Mouse (Mus musculus): Measurements from ENCODE around the gene Mlh3. TPM values are rescaled to one million over a fixed set of nuclear protein-coding genes. Genes with fewer than 3 reads are reported as not detected.

Gene Mlh3
- total and polyA plus RNA-seq, 3 experiments, result 7.8 to 9.8 (median 8.3) TPM

DNA sequence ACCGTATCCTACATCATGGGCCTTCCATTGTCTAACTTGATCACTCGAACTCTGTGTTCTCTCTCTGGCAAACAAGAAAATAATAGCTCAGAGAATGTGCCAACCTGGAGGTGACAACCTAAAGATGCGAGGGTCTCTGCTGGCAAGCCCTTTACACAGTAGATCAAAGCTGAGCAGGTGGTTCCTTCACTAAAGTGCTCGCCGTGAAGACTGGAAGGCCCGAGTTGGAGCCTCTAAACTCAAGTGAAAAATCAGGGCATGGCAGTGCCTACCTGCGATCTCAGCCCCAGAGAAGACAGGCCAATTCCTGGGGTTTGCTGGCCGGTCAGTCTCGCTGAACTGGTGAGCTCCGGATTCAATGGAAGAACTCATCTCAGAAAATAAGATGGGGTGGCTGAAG, 77.3 kb downstream of the Mlh3 start:
- no peaks in the 10 kb centered on the region for H3K27me3 ChIP-seq (replicated peaks)
- H3K36me3 ChIP-seq (replicated peaks in 1 of 2; ENCODE audit: control insufficient read depth in 1 of 2, insufficient read depth in 1 of 2, low read length in 1 of 2), result no peaks in the 10 kb centered on the region
- no peak overlapping the region for H3K9ac ChIP-seq (ENCODE audit: insufficient read depth, low read depth)
- TF ChIP-seq GABPA (IDR thresholded peaks at IDR 0.05; ENCODE audit: insufficient replicate concordance, low read depth, low read length) (no peak), HCFC1 (IDR thresholded peaks at IDR 0.05; ENCODE audit: low read depth, low read length) (no peak), JUN (IDR thresholded peaks at IDR 0.05; ENCODE audit: insufficient read depth, low read depth, low read length) (no peak), NRF1 (IDR thresholded peaks at IDR 0.05; ENCODE audit: low read depth, low read length) (no peak), RCOR1 (conservative IDR thresholded peaks at IDR 0.05; ENCODE audit: low read depth, low read length) (no peak), POLR2AphosphoS2 (IDR thresholded peaks at IDR 0.05; ENCODE audit: low read depth, low read length) (no peak), EP300 (IDR thresholded peaks at IDR 0.05; ENCODE audit: low read length) (no peak), POLR2A (IDR thresholded peaks at IDR 0.05; ENCODE audit: low read depth, low read length) (no peak), ZNF384 (IDR thresholded peaks at IDR 0.05; ENCODE audit: low read depth, low read length) (no peak), ELF1 (IDR thresholded peaks at IDR 0.05; ENCODE audit: low read depth, low read length) (no peak), RAD21 (IDR thresholded peaks at IDR 0.05; ENCODE audit: low read depth, low read length) (no peak), MYC (IDR thresholded peaks at IDR 0.05; ENCODE audit: low read depth, low read length) (no peak)
- H3K9me3 ChIP-seq (replicated peaks; ENCODE audit: low read length), result no peaks in the 10 kb centered on the region
- in situ Hi-C loops (cut with MboI; ENCODE audit: low pct_ligation_motif_present, low pct_unique_long_range_greater_than_20kb, low sequenced_read_pairs) (no loop called here), dilution Hi-C loops (cut with MboI; ENCODE audit: extremely low pct_ligation_motif_present, extremely low pct_unique_long_range_greater_than_20kb, low sequenced_read_pairs) (no loop called here)
- no peak overlapping the region for H3K4me2 ChIP-seq (ENCODE audit: insufficient read depth, low read depth, poor library complexity, severe bottlenecking)
- H3K4me3 ChIP-seq (replicated peaks in 1 of 3; ENCODE audit: low read depth in 2 of 3, low read length in 2 of 3, poor library complexity in 1 of 3), result no peak overlapping the region
- no peak for DNase-seq (ENCODE audit: extremely low read depth)
- no peak overlapping the region for H3K27ac ChIP-seq (ENCODE audit: insufficient read depth, low read depth)
- H3K4me1 ChIP-seq (ENCODE audit: control insufficient read depth in 1 of 2, insufficient read depth in 2 of 2), result peaks cover 10 to 27% of the 10 kb centered on the region in 2 experiments
- H3K79me2 ChIP-seq (replicated peaks; ENCODE audit: control insufficient read depth, extremely low read depth, insufficient read depth, poor library complexity, severe bottlenecking), result no peaks in the 10 kb centered on the region

- H3K4me2 ChIP-seq (ENCODE audit: insufficient read depth, low read depth, poor library complexity, severe bottlenecking), result no peak overlapping the region
- no peaks in the 10 kb centered on the region for H3K79me2 ChIP-seq (replicated peaks; ENCODE audit: control insufficient read depth, extremely low read depth, insufficient read depth, poor library complexity, severe bottlenecking)
- H3K9me3 ChIP-seq (replicated peaks; ENCODE audit: low read length), result no peaks in the 10 kb centered on the region
- TF ChIP-seq MXI1 (IDR thresholded peaks at IDR 0.05; ENCODE audit: low read depth, low read length), result peak; percentile 38; the same call in 1 of the 2 replicates
- TF ChIP-seq TCF12 (IDR thresholded peaks at IDR 0.05; ENCODE audit: low read depth, low read length), result 0 out of 2 replicates have a peak, but pooled peaks have one; percentile 32
- peak; percentile 75 for TF ChIP-seq BHLHE40 (IDR thresholded peaks at IDR 0.05; ENCODE audit: low read depth, low read length)
- TF ChIP-seq ETS1 (conservative IDR thresholded peaks at IDR 0.05; ENCODE audit: low read depth, low read length), result peak; percentile 10; the same call in 1 of the 2 replicates
- no peak for TF ChIP-seq GABPA (IDR thresholded peaks at IDR 0.05; ENCODE audit: insufficient replicate concordance, low read depth, low read length)
- TF ChIP-seq TBP (conservative IDR thresholded peaks at IDR 0.05; ENCODE audit: low read depth, low read length), result no peak
- dilution Hi-C loops (cut with MboI; ENCODE audit: extremely low pct_ligation_motif_present, extremely low pct_unique_long_range_greater_than_20kb, low sequenced_read_pairs) (no loop called here), in situ Hi-C loops (cut with MboI; ENCODE audit: low pct_ligation_motif_present, low pct_unique_long_range_greater_than_20kb, low sequenced_read_pairs) (no loop called here)
- H3K27me3 ChIP-seq (replicated peaks), result peaks cover 2% of the 10 kb centered on the region
- no peaks in the 10 kb centered on the region for H3K36me3 ChIP-seq (replicated peaks in 1 of 2; ENCODE audit: control insufficient read depth in 1 of 2, insufficient read depth in 1 of 2, low read length in 1 of 2)
- no peak overlapping the region for H3K4me3 ChIP-seq (replicated peaks in 1 of 3; ENCODE audit: low read depth in 2 of 3, low read length in 2 of 3, poor library complexity in 1 of 3)
- peak; percentile 46 for DNase-seq (ENCODE audit: extremely low read depth)
- no peak overlapping the region for H3K27ac ChIP-seq (ENCODE audit: insufficient read depth, low read depth)
- H3K4me1 ChIP-seq (ENCODE audit: control insufficient read depth in 1 of 2, insufficient read depth in 2 of 2), result peaks cover 10 to 27% of the 10 kb centered on the region in 2 experiments
- H3K9ac ChIP-seq (ENCODE audit: insufficient read depth, low read depth), result no peak overlapping the region
Measured at GRCm38 (mm10) chr12:85192461-85193108, 77.8 kb downstream of the Mlh3 start.
